Mouse (Mus musculus) heart, embryonic 16.5 days (tissue): ENCODE measurements around the gene Slc35f3. TPM values are rescaled to one million over a fixed set of nuclear protein-coding genes. Genes with fewer than 3 reads are reported as not detected.

Experiments used
- ATAC-seq: fragments of 200-750 bp; cut with Nextera tagmentation; replicated peaks from 2 replicates; pipeline ENCODE4 v1.8.0; 2017; ENCODE audit warnings: moderate number of reproducible peaks; ENCODE audit not compliant: insufficient read depth, low FRiP score; ENCODE audit errors: extremely low read depth
- H3K27ac ChIP-seq: fragments of 300-500 bp; sonication (generic); 2 replicates; pipeline ENCODE4 v1.5.1; 2014; ENCODE audit warnings: mild to moderate bottlenecking, low read length, control low read depth, moderate library complexity
- H3K27me3 ChIP-seq: fragments of 300-500 bp; sonication (generic); 2 replicates; pipeline ENCODE4 v1.6.1; 2014; ENCODE audit warnings: low read length, mixed read lengths; ENCODE audit not compliant: control insufficient read depth, insufficient read depth
- H3K36me3 ChIP-seq: fragments of 300-500 bp; sonication (generic); 2 replicates; pipeline ENCODE4 v1.6.1; 2014; ENCODE audit not compliant: control insufficient read depth, insufficient read depth
- H3K4me1 ChIP-seq: fragments of 300-500 bp; sonication (generic); 2 replicates; pipeline ENCODE4 v1.6.1; 2014; ENCODE audit warnings: low read length, mixed read lengths; ENCODE audit not compliant: control insufficient read depth, insufficient read depth
- H3K4me2 ChIP-seq: fragments of 300-500 bp; sonication (generic); 2 replicates; pipeline ENCODE4 v1.6.1; 2014; ENCODE audit warnings: low read depth, mild to moderate bottlenecking, control low read depth, low read length
- H3K4me3 ChIP-seq: fragments of 300-500 bp; sonication (generic); 2 replicates; pipeline ENCODE4 v1.5.1; 2014; ENCODE audit warnings: mild to moderate bottlenecking, control low read depth, low read length
- H3K9ac ChIP-seq: fragments of 300-500 bp; sonication (generic); 2 replicates; pipeline ENCODE4 v1.6.1; 2014; ENCODE audit warnings: low read length, control low read depth
- H3K9me3 ChIP-seq: fragments of 300-500 bp; sonication (generic); replicated peaks from 2 replicates; pipeline ENCODE4 v1.6.1; 2016; ENCODE audit warnings: low read length; ENCODE audit not compliant: control insufficient read depth
- WGBS: fragments of 180-500 bp; shearing (Covaris S2); extraction: QIAGEN DNeasy Blood & Tissue Kit; methylation state at CpG from one replicate; pipeline ENCODE4 v1.1.7; 2014; 5-methylcytosine and 5-hydroxymethylcytosine counted together
- polyA plus RNA-seq: library from polyadenylated mRNA; unstranded; fragments of >200 nt; fragmentation: Nextera tagmentation; extraction: Ambion mirVana; gene quantifications from 2 replicates; pipeline ENCODE4 v1.2.1, GENCODE M21; 2015

Slc35f3 gene
- polyA plus RNA-seq, 1 experiment from 2014 or later: not detected

DNA sequence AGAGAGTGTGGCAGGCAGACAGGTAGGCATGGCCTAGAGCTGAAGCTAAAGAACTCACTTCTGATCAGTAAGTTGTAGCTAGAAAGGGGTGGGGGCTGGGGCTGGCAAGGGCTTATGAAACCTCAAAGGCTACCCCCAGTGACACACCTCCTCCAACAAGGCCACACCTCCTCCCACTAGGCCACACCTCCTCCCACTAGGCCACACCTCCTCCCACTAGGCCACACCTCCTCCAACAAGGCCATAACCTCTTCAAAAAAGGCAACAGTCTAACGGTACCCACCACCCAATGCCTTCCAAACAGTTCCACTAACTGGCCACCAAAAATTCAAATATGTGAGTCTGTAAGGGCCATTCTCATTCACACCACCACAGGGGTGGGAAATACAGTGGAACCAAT is 54.9 kb downstream of the Slc35f3 start:
- Histone ChIP-seq H3K4me2 (no peak overlapping the region), H3K4me3 (no peak overlapping the region), H3K27me3 (no peaks in the 10 kb centered on the region), H3K9ac (no peak overlapping the region), H3K4me1 (peaks cover 5% of the 10 kb centered on the region), H3K9me3 (peaks cover 3% of the 10 kb centered on the region), H3K27ac (no peak overlapping the region), H3K36me3 (no peaks in the 10 kb centered on the region)
- no peak for ATAC-seq
- 57% methylated on average over 1 of the region's 1 CpGs for WGBS

GRCm38 (mm10) chr8:126357946-126358345 is 59.6 kb downstream of the Slc35f3 start:
- H3K4me1 ChIP-seq: peaks cover 5% of the 10 kb centered on the region
- H3K4me2 ChIP-seq: no peak overlapping the region
- H3K9ac ChIP-seq: no peak overlapping the region
- WGBS: 47% methylated on average over 3 of the region's 3 CpGs
- H3K36me3 ChIP-seq: no peaks in the 10 kb centered on the region
- peaks cover 3% of the 10 kb centered on the region for H3K9me3 ChIP-seq
- H3K4me3 ChIP-seq: no peak overlapping the region
- ATAC-seq: no peak
- no peak overlapping the region for H3K27ac ChIP-seq
- H3K27me3 ChIP-seq: no peaks in the 10 kb centered on the region

- H3K4me2 ChIP-seq: no peak overlapping the region
- H3K9me3 ChIP-seq: peaks cover 3% of the 10 kb centered on the region
- H3K27me3 ChIP-seq: no peaks in the 10 kb centered on the region
- no peak overlapping the region for H3K27ac ChIP-seq
- H3K4me1 ChIP-seq: peaks cover 5% of the 10 kb centered on the region
- H3K9ac ChIP-seq: no peak overlapping the region
- H3K36me3 ChIP-seq: no peaks in the 10 kb centered on the region
- H3K4me3 ChIP-seq: no peak overlapping the region
- WGBS: 73% methylated on average over 6 of the region's 6 CpGs
- no peak for ATAC-seq
Measured at GRCm38 (mm10) chr8:126359296-126359695, 60.9 kb downstream of the Slc35f3 start.

GRCm38 (mm10) chr8:126360106-126360505 is 61.7 kb downstream of the Slc35f3 start:
- ATAC-seq: no peak
- Histone ChIP-seq H3K4me1 (peaks cover 3% of the 10 kb centered on the region), H3K4me2 (no peak overlapping the region), H3K9me3 (peaks cover 3% of the 10 kb centered on the region), H3K27me3 (no peaks in the 10 kb centered on the region), H3K27ac (no peak overlapping the region), H3K9ac (no peak overlapping the region), H3K36me3 (no peaks in the 10 kb centered on the region), H3K4me3 (no peak overlapping the region)
- 64% methylated on average over 11 of the region's 11 CpGs for WGBS

GRCm38 (mm10) chr8:126360701-126361100 is 62.3 kb downstream of the Slc35f3 start:
- Histone ChIP-seq H3K27ac (no peak overlapping the region), H3K36me3 (no peaks in the 10 kb centered on the region), H3K9me3 (peaks cover 3% of the 10 kb centered on the region), H3K4me2 (no peak overlapping the region), H3K9ac (no peak overlapping the region), H3K4me3 (no peak overlapping the region), H3K27me3 (no peaks in the 10 kb centered on the region), H3K4me1 (no peaks in the 10 kb centered on the region)
- ATAC-seq: no peak
- 57% methylated on average over 5 of the region's 5 CpGs for WGBS

- no peak overlapping the region for H3K27ac ChIP-seq
- no peak overlapping the region for H3K9ac ChIP-seq
- no peak for ATAC-seq
- H3K36me3 ChIP-seq: no peaks in the 10 kb centered on the region
- no peaks in the 10 kb centered on the region for H3K9me3 ChIP-seq
- no peaks in the 10 kb centered on the region for H3K4me1 ChIP-seq
- no peak overlapping the region for H3K4me3 ChIP-seq
- no peaks in the 10 kb centered on the region for H3K27me3 ChIP-seq
- H3K4me2 ChIP-seq: no peak overlapping the region
- WGBS: 59% methylated on average over 3 of the region's 3 CpGs
Measured at GRCm38 (mm10) chr8:126366251-126366650, 67.9 kb downstream of the Slc35f3 start.

DNA sequence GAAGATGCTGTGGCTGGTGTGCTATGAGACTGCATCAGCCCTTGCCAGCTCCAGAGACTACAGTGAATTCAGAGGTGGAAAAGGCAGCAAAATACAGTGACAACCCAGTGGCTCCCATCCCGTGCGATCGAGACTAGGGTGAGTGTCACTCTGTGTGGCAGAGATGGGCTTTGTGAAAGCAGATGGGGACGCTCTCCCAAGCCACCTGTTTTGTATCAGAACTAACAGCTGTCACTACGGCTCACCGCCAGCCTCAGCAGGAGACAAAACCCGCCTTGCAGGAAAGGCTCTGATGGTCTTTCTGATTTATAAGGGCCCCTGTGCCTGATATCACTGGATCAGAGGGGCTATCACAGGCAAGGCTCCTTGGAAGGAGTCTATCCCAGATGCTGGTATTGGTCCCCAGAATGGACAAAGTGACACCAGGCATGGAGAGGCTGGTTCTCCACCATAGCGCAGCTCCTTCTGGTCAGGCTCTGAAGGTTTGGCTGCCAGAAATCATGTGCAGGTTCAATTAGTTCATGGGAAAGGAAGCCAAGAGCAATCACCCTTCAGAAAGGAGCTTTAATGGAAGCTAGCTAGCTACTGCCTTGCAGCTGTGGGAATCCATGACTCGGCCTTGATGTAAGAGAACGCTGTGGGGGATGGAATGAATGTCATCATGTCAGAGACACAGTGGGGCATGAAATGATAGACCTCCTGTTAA is 70.1 kb downstream of the Slc35f3 start:
- no peak for ATAC-seq
- Histone ChIP-seq H3K4me2 (no peak overlapping the region), H3K9me3 (no peaks in the 10 kb centered on the region), H3K4me1 (no peaks in the 10 kb centered on the region), H3K9ac (no peak overlapping the region), H3K27me3 (no peaks in the 10 kb centered on the region), H3K27ac (no peak overlapping the region), H3K4me3 (no peak overlapping the region), H3K36me3 (no peaks in the 10 kb centered on the region)
- 68% methylated on average over 10 of the region's 10 CpGs for WGBS

- no peak overlapping the region for H3K9ac ChIP-seq
- no peak for ATAC-seq
- no peak overlapping the region for H3K27ac ChIP-seq
- H3K4me3 ChIP-seq: no peak overlapping the region
- no peaks in the 10 kb centered on the region for H3K36me3 ChIP-seq
- H3K27me3 ChIP-seq: no peaks in the 10 kb centered on the region; the same call in none of the 2 replicates
- H3K4me1 ChIP-seq: no peaks in the 10 kb centered on the region
- H3K9me3 ChIP-seq: no peaks in the 10 kb centered on the region
- H3K4me2 ChIP-seq: no peak overlapping the region
- WGBS: 78% methylated on average over 3 of the region's 3 CpGs
Measured at GRCm38 (mm10) chr8:126371871-126372270, 73.5 kb downstream of the Slc35f3 start.

- H3K36me3 ChIP-seq: no peaks in the 10 kb centered on the region
- no peak overlapping the region for H3K27ac ChIP-seq
- H3K4me2 ChIP-seq: no peak overlapping the region
- no peaks in the 10 kb centered on the region for H3K4me1 ChIP-seq
- peaks cover 2% of the 10 kb centered on the region for H3K27me3 ChIP-seq
- H3K9me3 ChIP-seq: no peaks in the 10 kb centered on the region
- H3K9ac ChIP-seq: no peak overlapping the region
- ATAC-seq: no peak
- 77% methylated on average over 6 of the region's 6 CpGs for WGBS
- H3K4me3 ChIP-seq: no peak overlapping the region
Measured at GRCm38 (mm10) chr8:126379580-126379979, 81.2 kb downstream of the Slc35f3 start.
